Mouse (Mus musculus): ENCODE measurements around the gene H2al1b.
"Not testable (repeated sequence)": the region's sequence is repeated elsewhere in the genome, so short reads cannot be mapped to it uniquely, and the experiment has no call there.

- not testable (repeated sequence) for TF ChIP-seq CTCF (IDR thresholded peaks at IDR 0.05; ENCODE audit: borderline replicate concordance, control insufficient read depth, extremely low read depth, insufficient read depth, low read length, poor library complexity); POLR2A (IDR thresholded peaks at IDR 0.05; ENCODE audit: control insufficient read depth, extremely low read depth, insufficient read depth, low read length, poor library complexity)
Measured at GRCm38 (mm10) chrX:11308524-11308923, 6.3 kb downstream of the H2al1b start, which contains the start of gene H2al1d.
